Mouse (Mus musculus): ENCODE results near the gene Gm12355.
"Not testable (repeated sequence)": the region's sequence is repeated elsewhere in the genome, so short reads cannot be mapped to it uniquely, and the experiment has no call there.

- not testable (repeated sequence) for TF ChIP-seq CTCF, EP300 (IDR thresholded peaks at IDR 0.05)
Observed at GRCm38 (mm10) chr11:98624381-98624780, 1.1 kb downstream of the Gm12355 start.
